Mouse (Mus musculus) forebrain, postnatal 0 days (tissue): Measurements from ENCODE around the gene Tcf25. TPM values are rescaled to one million over a fixed set of nuclear protein-coding genes. Genes with fewer than 3 reads are reported as not detected.
A peak's percentile ranks its signal among the peaks of the same experiment; 100 is the strongest.

Experiments used
- ATAC-seq: fragments of 200-750 bp; cut with Nextera tagmentation; 2 replicates; pipeline ENCODE4 v1.8.0; 2017; ENCODE audit warnings: mild to moderate bottlenecking, moderate library complexity
- DNase-seq: peaks from one replicate; pipeline ENCODE4 v3.0.0-alpha.2; 2015
- H3K27ac ChIP-seq: fragments of 300-500 bp; sonication (generic); 2 replicates; pipeline ENCODE4 v1.5.1; 2014; ENCODE audit warnings: low read depth, mild to moderate bottlenecking, antibody characterized with exemption, low read length, moderate library complexity, mixed read lengths
- H3K27me3 ChIP-seq: fragments of 300-500 bp; sonication (generic); 2 replicates; pipeline ENCODE4 v1.6.1; 2014; ENCODE audit warnings: mild to moderate bottlenecking, low read length, mixed read lengths; ENCODE audit not compliant: insufficient read depth
- H3K36me3 ChIP-seq: fragments of 300-500 bp; sonication (generic); 2 replicates; pipeline ENCODE4 v1.6.1; 2014; ENCODE audit warnings: mild to moderate bottlenecking, moderate library complexity; ENCODE audit not compliant: insufficient read depth
- H3K4me1 ChIP-seq: fragments of 300-500 bp; sonication (generic); 2 replicates; pipeline ENCODE4 v1.6.1; 2014; ENCODE audit warnings: antibody characterized with exemption; ENCODE audit not compliant: insufficient read depth
- H3K4me2 ChIP-seq: fragments of 300-500 bp; sonication (generic); 2 replicates; pipeline ENCODE4 v1.6.1; 2014; ENCODE audit warnings: low read depth, mild to moderate bottlenecking, moderate library complexity
- H3K4me3 ChIP-seq: fragments of 300-500 bp; sonication (generic); 2 replicates; pipeline ENCODE4 v1.5.1; 2014; ENCODE audit warnings: low read depth, low read length, mixed read lengths
- H3K9ac ChIP-seq: fragments of 300-500 bp; sonication (generic); 2 replicates; pipeline ENCODE4 v1.6.1; 2014; ENCODE audit warnings: mild to moderate bottlenecking
- H3K9me3 ChIP-seq: fragments of 300-500 bp; sonication (generic); 2 replicates; pipeline ENCODE4 v1.6.1; 2016; ENCODE audit warnings: low read length
- CTCF ChIP-seq: sonication (generic); IDR thresholded peaks from 2 replicates; pipeline ENCODE4 v1.5.1; 2016; ENCODE audit warnings: antibody characterized with exemption, control low read depth, low read depth
- WGBS: fragments of 180-500 bp; shearing (Covaris S2); extraction: QIAGEN DNeasy Blood & Tissue Kit; methylation state at CpG from one replicate; pipeline ENCODE4 v1.1.7; 2014; 5-methylcytosine and 5-hydroxymethylcytosine counted together
- polyA plus RNA-seq: library from polyadenylated mRNA; unstranded; fragments of >200 nt; fragmentation: Nextera tagmentation; extraction: Ambion mirVana; gene quantifications from 2 replicates; pipeline ENCODE4 v1.2.1, GENCODE M21; 2015
- total RNA-seq: library from RNA; depleted of rRNA; stranded (reverse); fragments of >200 nt; gene quantifications from 2 replicates; pipeline ENCODE4 v1.2.3, GENCODE M21; 2014

Gene Tcf25
- total and polyA plus RNA-seq, 2 experiments from 2014 or later, result 296 to 434 TPM

GRCm38 (mm10) chr8:123441788-123442187, 68.2 kb downstream of the Tcf25 start:
- Histone ChIP-seq H3K9me3 (no peaks in the 10 kb centered on the region), H3K27me3 (no peaks in the 10 kb centered on the region), H3K4me3 (no peak overlapping the region), H3K27ac (no peak overlapping the region), H3K4me2 (no peak overlapping the region), H3K4me1 (0 out of 2 replicates have a peak, but pooled peaks cover 3% of the 10 kb centered on the region), H3K9ac (no peak overlapping the region), H3K36me3 (no peaks in the 10 kb centered on the region)
- DNase-seq, result no peak
- TF ChIP-seq CTCF, result no peak
- 94% methylated on average over 2 of the region's 2 CpGs for WGBS
- no peak for ATAC-seq

DNA sequence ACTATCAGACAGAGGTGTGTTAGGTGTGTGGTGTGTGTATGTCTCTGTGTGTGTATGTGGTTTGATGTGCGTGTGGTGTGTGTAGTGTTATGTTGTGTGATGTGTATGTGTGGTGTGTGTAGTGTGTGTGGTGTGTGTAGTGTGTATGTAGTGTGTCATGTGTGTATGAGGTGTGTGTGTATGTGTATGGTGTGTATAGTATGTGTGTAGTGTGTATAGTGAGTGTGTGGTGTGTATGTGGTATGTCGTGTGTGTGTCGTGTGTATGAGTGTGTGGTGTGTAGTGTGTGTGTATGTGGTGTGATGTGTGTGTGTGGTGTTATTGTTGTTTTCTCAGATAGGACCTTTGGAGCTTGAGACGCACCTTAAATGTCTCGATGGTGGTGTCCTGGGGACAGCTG, 68.8 kb downstream of the Tcf25 start:
- 86% methylated on average over 5 of the region's 5 CpGs for WGBS
- no peak for ATAC-seq
- peak overlapping the region; percentile 70; the same call in 1 of the 2 replicates for H3K4me3 ChIP-seq
- H3K9ac ChIP-seq, result no peak overlapping the region
- DNase-seq, result no peak
- no peaks in the 10 kb centered on the region for H3K36me3 ChIP-seq
- no peaks in the 10 kb centered on the region for H3K9me3 ChIP-seq
- H3K27me3 ChIP-seq, result no peaks in the 10 kb centered on the region
- H3K4me1 ChIP-seq, result 0 out of 2 replicates have a peak, but pooled peaks cover 3% of the 10 kb centered on the region
- H3K27ac ChIP-seq, result no peak overlapping the region
- no peak for TF ChIP-seq CTCF
- H3K4me2 ChIP-seq, result peak overlapping the region; percentile 68

- Histone ChIP-seq H3K27ac (peak overlapping the region; percentile 75), H3K9me3 (no peaks in the 10 kb centered on the region), H3K4me1 (0 out of 2 replicates have a peak, but pooled peaks cover 3% of the 10 kb centered on the region), H3K4me2 (peak overlapping the region; percentile 68), H3K9ac (peak overlapping the region; percentile 84), H3K36me3 (0 out of 2 replicates have a peak, but pooled peaks cover 3% of the 10 kb centered on the region), H3K27me3 (no peaks in the 10 kb centered on the region), H3K4me3 (peak overlapping the region; percentile 70)
- DNase-seq (peak; percentile 92), ATAC-seq (peak; percentile 97)
- peak; percentile 71 for TF ChIP-seq CTCF
- WGBS, result under 1% methylated on average over 41 of the region's 41 CpGs
Measured at GRCm38 (mm10) chr8:123442871-123443575, 69.5 kb downstream of the Tcf25 start.

- H3K9ac ChIP-seq, result peak overlapping the region; percentile 84
- TF ChIP-seq CTCF, result no peak
- DNase-seq (no peak), ATAC-seq (no peak)
- no peaks in the 10 kb centered on the region for H3K9me3 ChIP-seq
- peak overlapping the region; percentile 70 for H3K4me3 ChIP-seq
- 0 out of 2 replicates have a peak, but pooled peaks cover 3% of the 10 kb centered on the region for H3K4me1 ChIP-seq
- H3K27me3 ChIP-seq, result no peaks in the 10 kb centered on the region
- 0 out of 2 replicates have a peak overlapping the region, but pooled peaks have one; percentile 75 for H3K27ac ChIP-seq
- H3K4me2 ChIP-seq, result peak overlapping the region; percentile 68
- H3K36me3 ChIP-seq, result 0 out of 2 replicates have a peak, but pooled peaks cover 3% of the 10 kb centered on the region
- 22% methylated on average over 4 of the region's 4 CpGs for WGBS
Measured at GRCm38 (mm10) chr8:123443576-123443921, 70.0 kb downstream of the Tcf25 start.

DNA sequence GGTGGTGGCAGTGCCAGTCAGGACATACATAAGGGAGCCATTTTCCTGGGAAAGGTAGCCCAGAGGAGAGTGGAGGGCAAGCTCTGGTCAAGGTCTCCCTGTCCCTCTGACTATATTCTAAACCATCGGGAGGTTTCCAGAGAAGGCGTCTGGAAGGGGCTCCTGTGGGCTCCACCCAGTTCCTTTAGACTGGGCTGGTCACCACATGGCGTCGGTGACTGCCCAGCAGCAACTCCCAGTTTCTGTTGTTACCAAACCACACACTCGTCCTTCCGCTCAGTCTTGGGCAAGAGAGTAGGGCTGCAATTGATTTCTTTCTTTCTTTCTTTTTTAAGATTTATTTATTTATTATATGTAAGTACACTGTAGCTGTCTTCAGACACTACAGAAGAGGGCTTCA, 70.6 kb downstream of the Tcf25 start:
- H3K9me3 ChIP-seq, result no peaks in the 10 kb centered on the region
- no peak for TF ChIP-seq CTCF
- peak overlapping the region; percentile 70; the same call in 1 of the 2 replicates for H3K4me3 ChIP-seq
- peak overlapping the region; percentile 68 for H3K4me2 ChIP-seq
- H3K36me3 ChIP-seq, result 0 out of 2 replicates have a peak, but pooled peaks cover 3% of the 10 kb centered on the region
- H3K27ac ChIP-seq, result no peak overlapping the region; the same call in 1 of the 2 replicates
- 0 out of 2 replicates have a peak overlapping the region, but pooled peaks have one; percentile 84 for H3K9ac ChIP-seq
- DNase-seq (no peak), ATAC-seq (no peak)
- no peaks in the 10 kb centered on the region for H3K27me3 ChIP-seq
- 0 out of 2 replicates have a peak, but pooled peaks cover 3% of the 10 kb centered on the region for H3K4me1 ChIP-seq
- 92% methylated on average over 6 of the region's 6 CpGs for WGBS

GRCm38 (mm10) chr8:123445981-123446380, 72.4 kb downstream of the Tcf25 start:
- Histone ChIP-seq H3K9ac (no peak overlapping the region), H3K27me3 (no peaks in the 10 kb centered on the region), H3K27ac (no peak overlapping the region), H3K4me2 (no peak overlapping the region), H3K36me3 (peaks cover 9% of the 10 kb centered on the region; the same call in 1 of the 2 replicates), H3K4me1 (0 out of 2 replicates have a peak, but pooled peaks cover 3% of the 10 kb centered on the region), H3K9me3 (no peaks in the 10 kb centered on the region), H3K4me3 (no peak overlapping the region)
- DNase-seq (no peak), ATAC-seq (no peak)
- WGBS, result 92% methylated on average over 10 of the region's 10 CpGs
- no peak for TF ChIP-seq CTCF

DNA sequence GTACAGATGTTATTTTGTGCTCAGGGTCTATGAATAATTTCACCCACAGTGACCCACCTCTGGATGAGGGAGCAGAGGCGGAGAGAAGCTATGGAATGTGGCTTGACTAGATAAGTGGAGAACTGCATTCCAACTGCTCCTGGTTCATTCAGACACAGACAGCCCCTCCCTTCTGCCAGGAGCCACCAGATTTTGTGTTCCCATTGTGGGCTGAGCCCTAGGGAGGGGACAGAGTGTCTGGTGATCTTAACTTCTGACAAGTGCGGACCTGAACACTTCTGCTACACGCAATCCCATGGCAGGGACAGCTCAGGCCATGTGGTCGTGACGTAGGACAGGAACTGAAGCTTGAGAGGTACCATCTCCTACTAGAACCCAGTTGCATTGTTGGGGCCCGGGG, 73.2 kb downstream of the Tcf25 start:
- Histone ChIP-seq H3K36me3 (peaks cover 16% of the 10 kb centered on the region), H3K9ac (no peak overlapping the region), H3K4me2 (no peak overlapping the region), H3K27me3 (no peaks in the 10 kb centered on the region), H3K9me3 (no peaks in the 10 kb centered on the region), H3K27ac (no peak overlapping the region), H3K4me3 (no peak overlapping the region), H3K4me1 (0 out of 2 replicates have a peak, but pooled peaks cover 3% of the 10 kb centered on the region)
- no peak for DNase-seq
- ATAC-seq, result no peak
- WGBS, result 96% methylated on average over 6 of the region's 6 CpGs
- no peak for TF ChIP-seq CTCF
